Mouse (Mus musculus) midbrain, postnatal 0 days (tissue): ENCODE measurements at regions not wholly inside any gene's neighbourhood (a gene's known extent, or its start where the extent isn't known, plus 50 kb on each side); places are given as distances from the start of the nearest gene placed in this dataset.

Experiments used
- ATAC-seq: fragments of 200-750 bp; cut with Nextera tagmentation; 2 replicates; pipeline ENCODE4 v1.8.0; 2017; ENCODE audit warnings: moderate number of reproducible peaks, mild to moderate bottlenecking, moderate TSS enrichment, moderate library complexity; ENCODE audit not compliant: low FRiP score
- DNase-seq: peaks from one replicate; pipeline ENCODE4 v3.0.0-alpha.2; 2015; ENCODE audit warnings: low spot score
- H3K27ac ChIP-seq: fragments of 300-500 bp; sonication (generic); 2 replicates; pipeline ENCODE4 v1.5.1; 2014; ENCODE audit warnings: low read depth, mild to moderate bottlenecking, low read length, mixed read lengths
- H3K27me3 ChIP-seq: fragments of 300-500 bp; sonication (generic); 2 replicates; pipeline ENCODE4 v1.6.1; 2014; ENCODE audit warnings: low read length, control low read depth, mixed read lengths; ENCODE audit not compliant: insufficient read depth
- H3K36me3 ChIP-seq: fragments of 300-500 bp; sonication (generic); 2 replicates; pipeline ENCODE4 v1.6.1; 2014; ENCODE audit warnings: low read length, control low read depth, mixed read lengths; ENCODE audit not compliant: insufficient read depth
- H3K4me1 ChIP-seq: fragments of 300-500 bp; sonication (generic); 2 replicates; pipeline ENCODE4 v1.6.1; 2014; ENCODE audit warnings: mild to moderate bottlenecking, control low read depth, antibody characterized with exemption, low read length, mixed read lengths; ENCODE audit not compliant: insufficient read depth
- H3K4me2 ChIP-seq: fragments of 300-500 bp; sonication (generic); 2 replicates; pipeline ENCODE4 v1.6.1; 2014; ENCODE audit warnings: low read depth, mild to moderate bottlenecking, low read length, mixed read lengths; ENCODE audit not compliant: poor library complexity, severe bottlenecking
- H3K4me3 ChIP-seq: fragments of 300-500 bp; sonication (generic); 2 replicates; pipeline ENCODE4 v1.5.1; 2014; ENCODE audit warnings: low read depth, mild to moderate bottlenecking, low read length, moderate library complexity
- H3K9ac ChIP-seq: fragments of 300-500 bp; sonication (generic); replicated peaks from 2 replicates; pipeline ENCODE4 v1.6.1; 2014; ENCODE audit warnings: mild to moderate bottlenecking, low read length, moderate library complexity, mixed read lengths; ENCODE audit not compliant: poor library complexity, severe bottlenecking
- H3K9me3 ChIP-seq: fragments of 300-500 bp; sonication (generic); 2 replicates; pipeline ENCODE4 v1.6.1; 2016; ENCODE audit warnings: low read length, control low read depth
- CTCF ChIP-seq: IDR thresholded peaks from 2 replicates; pipeline ENCODE4 v1.5.1; 2016; ENCODE audit warnings: antibody characterized with exemption, mild to moderate bottlenecking
- WGBS: fragments of 180-500 bp; shearing (Covaris S2); extraction: QIAGEN DNeasy Blood & Tissue Kit; methylation state at CpG from one replicate; pipeline ENCODE4 v1.1.7; 2014; 5-methylcytosine and 5-hydroxymethylcytosine counted together

- H3K9ac ChIP-seq, result no peak overlapping the region
- no peaks in the 10 kb centered on the region for H3K36me3 ChIP-seq
- no peaks in the 10 kb centered on the region for H3K9me3 ChIP-seq
- no peak for TF ChIP-seq CTCF
- ATAC-seq (0 out of 2 replicates have a peak, but pooled peaks have one; percentile 5), DNase-seq (peak; percentile 6)
- 16% methylated on average over 10 of the region's 10 CpGs for WGBS
- no peak overlapping the region for H3K27ac ChIP-seq
- H3K4me1 ChIP-seq, result no peaks in the 10 kb centered on the region
- H3K27me3 ChIP-seq, result no peaks in the 10 kb centered on the region
- H3K4me3 ChIP-seq, result no peak overlapping the region
- H3K4me2 ChIP-seq, result peak overlapping the region; percentile 15; the same call in 1 of the 2 replicates
Measured at GRCm38 (mm10) chr2:137966460-137967076, 289.8 kb upstream of the Btbd3 start.

- TF ChIP-seq CTCF, result no peak
- ATAC-seq, result no peak
- H3K9ac ChIP-seq, result no peak overlapping the region
- no peaks in the 10 kb centered on the region for H3K36me3 ChIP-seq
- H3K9me3 ChIP-seq, result no peaks in the 10 kb centered on the region
- H3K4me3 ChIP-seq, result no peak overlapping the region
- no peaks in the 10 kb centered on the region for H3K4me1 ChIP-seq
- H3K27ac ChIP-seq, result no peak overlapping the region
- WGBS, result 88% methylated on average over 2 of the region's 2 CpGs
- no peaks in the 10 kb centered on the region for H3K27me3 ChIP-seq
- H3K4me2 ChIP-seq, result no peak overlapping the region
- DNase-seq, result no peak
Measured at GRCm38 (mm10) chr2:137954830-137955229, 301.5 kb upstream of the Btbd3 start.

- H3K27me3 ChIP-seq, result no peaks in the 10 kb centered on the region
- no peaks in the 10 kb centered on the region for H3K9me3 ChIP-seq
- TF ChIP-seq CTCF, result no peak
- no peak overlapping the region for H3K27ac ChIP-seq
- WGBS, result 74% methylated on average over 2 of the region's 2 CpGs
- no peak overlapping the region for H3K9ac ChIP-seq
- no peak for ATAC-seq
- DNase-seq, result no peak
- no peaks in the 10 kb centered on the region for H3K36me3 ChIP-seq
- no peak overlapping the region for H3K4me3 ChIP-seq
- no peak overlapping the region for H3K4me2 ChIP-seq
- H3K4me1 ChIP-seq, result no peaks in the 10 kb centered on the region
Measured at GRCm38 (mm10) chr2:137953144-137953543, 303.2 kb upstream of the Btbd3 start.

- 79% methylated on average over 3 of the region's 3 CpGs for WGBS
- ATAC-seq, result no peak
Measured at GRCm38 (mm10) chr2:137951942-137952341, 304.4 kb upstream of the Btbd3 start.

GRCm38 (mm10) chr2:137950931-137951330 is 305.4 kb upstream of the Btbd3 start:
- TF ChIP-seq CTCF, result no peak
- no peak for DNase-seq
- H3K4me1 ChIP-seq, result no peaks in the 10 kb centered on the region
- H3K27ac ChIP-seq, result no peak overlapping the region
- H3K9me3 ChIP-seq, result no peaks in the 10 kb centered on the region
- no peaks in the 10 kb centered on the region for H3K36me3 ChIP-seq
- H3K9ac ChIP-seq, result no peak overlapping the region
- no peak overlapping the region for H3K4me3 ChIP-seq
- H3K4me2 ChIP-seq, result no peak overlapping the region
- ATAC-seq, result no peak
- no peaks in the 10 kb centered on the region for H3K27me3 ChIP-seq

More at GRCm38 (mm10) chr2:137951942-137952341, 304.4 kb upstream of the Btbd3 start:
- Histone ChIP-seq H3K4me2 (no peak overlapping the region), H3K4me1 (no peaks in the 10 kb centered on the region), H3K9me3 (no peaks in the 10 kb centered on the region), H3K27ac (no peak overlapping the region), H3K27me3 (no peaks in the 10 kb centered on the region), H3K9ac (no peak overlapping the region), H3K4me3 (no peak overlapping the region), H3K36me3 (no peaks in the 10 kb centered on the region)
- DNase-seq, result peak; percentile 17
- peak; percentile 60 for TF ChIP-seq CTCF

GRCm38 (mm10) chr2:137942753-137943152 is 313.6 kb upstream of the Btbd3 start:
- peak; percentile 92 for DNase-seq
- Histone ChIP-seq H3K9ac (no peak overlapping the region), H3K27me3 (no peaks in the 10 kb centered on the region), H3K36me3 (no peaks in the 10 kb centered on the region), H3K27ac (no peak overlapping the region), H3K4me1 (no peaks in the 10 kb centered on the region), H3K4me2 (no peak overlapping the region), H3K9me3 (no peaks in the 10 kb centered on the region), H3K4me3 (no peak overlapping the region)
- TF ChIP-seq CTCF, result peak; percentile 92
- no peak for ATAC-seq
- WGBS, result 4% methylated on average over 7 of the region's 7 CpGs
